Mouse (Mus musculus): ENCODE measurements around the gene BC067074.
"Not testable (repeated sequence)": the region's sequence is repeated elsewhere in the genome, so short reads cannot be mapped to it uniquely, and the experiment has no call there.

The BC067074 gene

DNA sequence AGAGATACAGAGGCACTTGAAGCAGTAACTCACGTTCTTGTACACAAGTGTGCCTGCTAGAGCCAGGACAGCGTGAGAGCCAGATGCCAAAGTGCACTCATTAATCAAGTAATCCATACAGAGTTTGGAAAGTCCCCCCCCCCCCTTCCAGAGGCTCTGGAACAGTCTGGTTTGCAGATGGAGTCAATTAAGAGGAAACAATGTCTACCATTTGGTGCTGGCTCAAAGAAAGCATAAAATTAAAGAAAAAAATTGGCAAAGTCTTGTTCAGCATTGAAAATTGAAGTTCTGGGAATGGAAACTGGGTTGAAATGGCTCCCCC, 81.1 kb downstream of the BC067074 start:
- no peak for DNase-seq (ENCODE audit: low spot score in 2 of 2)

DNA sequence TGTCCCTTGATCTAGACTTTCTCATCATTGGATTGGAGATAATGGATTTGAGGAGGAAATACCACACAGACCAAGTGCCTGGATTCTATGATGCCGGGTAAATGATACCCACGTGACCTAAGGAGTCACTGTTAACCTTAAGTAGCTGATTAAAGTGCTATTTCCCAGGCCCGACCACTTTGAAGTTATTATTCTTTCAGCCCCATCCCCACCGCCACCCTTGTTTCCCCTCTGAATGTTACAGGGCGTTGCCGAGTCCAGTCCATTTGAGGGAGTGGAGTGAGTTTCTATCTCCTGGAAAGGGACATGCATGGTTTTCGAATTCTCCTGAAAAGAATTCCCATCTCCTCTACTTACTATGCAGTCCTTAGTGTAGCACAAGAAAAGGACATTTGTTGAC, 84.7 kb downstream of the BC067074 start:
- peak in 1 of 2 experiments; percentile 51 for DNase-seq (ENCODE audit: low spot score in 2 of 2)

DNA sequence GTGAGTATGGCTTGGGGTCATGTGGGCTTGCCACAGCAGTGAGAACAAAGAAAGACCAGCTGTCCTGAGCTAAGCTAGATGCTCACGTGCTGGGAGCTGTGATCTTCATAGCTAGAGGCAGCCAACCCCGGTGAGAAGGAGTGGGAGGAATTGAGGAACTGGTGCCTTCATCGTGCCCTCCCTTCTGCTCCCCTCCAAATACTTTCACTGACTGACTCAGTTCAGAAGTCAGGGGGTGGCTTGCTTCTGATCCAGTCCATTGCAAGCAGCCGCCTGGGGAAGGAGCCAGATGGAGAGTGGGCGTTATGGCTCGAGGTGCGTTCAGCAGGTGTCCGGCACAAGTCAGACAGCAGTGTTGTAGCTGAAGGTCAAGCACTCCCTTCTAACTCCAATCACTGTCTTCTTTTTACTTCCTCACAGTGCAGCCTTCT, 86.0 kb downstream of the BC067074 start:
- peak in 1 of 2 experiments; percentile 57 for DNase-seq (ENCODE audit: low spot score in 2 of 2)

DNA sequence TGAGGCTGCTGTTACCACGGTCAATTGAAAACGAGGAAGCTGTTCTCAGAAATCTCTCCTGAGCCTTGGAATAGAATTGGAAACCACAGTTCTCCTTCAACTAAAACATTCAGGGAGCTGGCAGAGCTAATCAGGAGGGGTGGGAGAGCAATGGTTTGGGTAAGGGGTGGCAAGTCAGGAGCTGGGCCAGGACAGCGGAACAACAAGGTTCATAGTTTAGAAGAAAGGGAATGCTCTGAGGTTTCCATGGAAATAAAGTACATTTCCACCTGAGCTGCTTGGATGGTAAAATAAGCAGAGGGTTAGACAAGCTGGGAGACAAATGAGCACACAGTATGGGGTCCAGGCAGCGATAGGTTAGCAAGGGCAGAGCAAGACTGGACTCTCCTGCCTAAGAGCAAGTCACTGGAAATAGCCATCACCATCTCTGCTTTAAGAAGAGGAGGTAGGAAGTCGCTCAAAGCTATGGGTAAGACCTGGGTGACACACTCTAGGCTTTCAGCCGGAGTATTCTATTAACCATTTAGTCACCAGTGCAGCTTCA, 86.9 kb downstream of the BC067074 start:
- no peak for DNase-seq (ENCODE audit: low spot score in 2 of 2)

DNA sequence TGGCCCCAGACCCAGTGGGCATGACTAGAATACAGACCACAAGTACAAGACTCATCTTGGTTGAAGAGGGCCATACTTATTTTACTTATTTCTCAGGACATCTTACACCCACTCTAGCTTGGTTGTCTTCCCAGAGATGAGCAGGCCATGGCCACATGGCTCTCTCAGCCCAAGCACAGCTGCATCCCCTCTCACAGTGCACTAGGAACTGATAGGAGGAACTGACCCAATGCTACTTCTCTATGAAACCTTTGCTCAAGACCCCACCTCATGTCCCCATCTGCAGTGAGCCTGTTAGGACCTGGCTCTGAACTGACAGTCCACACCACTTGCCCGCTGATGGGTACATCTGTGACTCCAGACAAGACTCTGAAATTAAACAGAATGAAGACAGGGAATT, 88.8 kb downstream of the BC067074 start:
- no peak for DNase-seq (ENCODE audit: low spot score in 2 of 2)

DNA sequence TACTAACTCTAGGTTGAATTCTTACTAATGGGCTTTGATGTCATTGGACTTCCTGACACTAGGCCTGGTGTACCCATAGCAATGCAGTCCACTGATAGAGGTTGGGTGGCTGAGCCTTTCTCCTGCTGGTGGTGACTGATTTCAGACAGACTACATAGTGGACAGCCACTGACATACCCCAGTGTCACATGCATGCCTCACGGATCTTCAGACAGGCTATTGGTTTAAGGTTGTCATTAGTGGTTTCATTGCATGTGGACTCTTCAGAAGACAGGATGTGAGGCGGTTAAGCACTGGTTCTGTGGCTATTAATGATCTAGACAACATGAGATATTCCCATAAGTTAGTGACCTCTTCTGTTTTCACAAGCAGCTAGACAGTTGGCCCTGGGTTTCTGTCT, 89.2 kb downstream of the BC067074 start:
- peak in 1 of 2 experiments; percentile 1 for DNase-seq (ENCODE audit: low spot score in 2 of 2)

DNA sequence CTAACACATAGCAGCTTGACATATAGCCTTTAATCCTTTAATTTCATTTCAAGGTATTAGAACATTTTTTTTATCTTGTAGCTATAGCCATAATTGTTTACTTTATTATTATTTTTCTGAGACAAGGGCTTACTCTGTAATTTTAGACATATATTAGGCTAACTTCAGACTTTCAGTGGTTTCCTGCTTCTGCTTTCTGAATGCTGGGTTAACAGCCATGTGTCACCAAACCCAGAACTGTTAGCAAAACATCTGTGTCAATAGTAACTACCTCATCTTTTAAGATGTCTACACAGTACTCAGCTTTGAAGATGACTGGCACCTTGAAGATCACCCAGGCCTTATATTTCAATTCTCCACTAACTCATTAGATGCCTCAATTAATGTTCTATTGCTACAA, 89.8 kb downstream of the BC067074 start:
- not testable (repeated sequence) for DNase-seq (ENCODE audit: low spot score in 2 of 2)

DNA sequence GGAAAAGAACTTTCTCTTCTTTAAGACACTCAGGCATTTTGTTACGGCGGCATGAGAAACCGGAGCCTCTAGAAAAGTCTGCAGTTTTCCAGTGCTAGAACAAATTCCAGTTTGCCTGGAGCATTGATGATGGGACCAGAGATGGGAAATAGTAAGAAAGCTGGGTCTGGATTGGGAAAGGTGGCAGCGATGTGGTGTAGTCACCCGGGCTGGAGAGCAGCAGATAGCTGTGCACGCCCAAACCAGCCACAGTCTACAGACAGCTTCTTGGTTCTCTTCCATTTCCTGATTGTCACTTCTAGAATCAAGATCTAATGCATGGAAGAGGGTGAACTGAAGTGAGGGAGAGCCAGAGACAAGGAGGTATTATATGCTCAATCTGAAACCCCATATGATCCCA, 100.4 kb downstream of the BC067074 start:
- DNase-seq (ENCODE audit: low spot score in 2 of 2), result peak in 1 of 2 experiments; percentile 5

DNA sequence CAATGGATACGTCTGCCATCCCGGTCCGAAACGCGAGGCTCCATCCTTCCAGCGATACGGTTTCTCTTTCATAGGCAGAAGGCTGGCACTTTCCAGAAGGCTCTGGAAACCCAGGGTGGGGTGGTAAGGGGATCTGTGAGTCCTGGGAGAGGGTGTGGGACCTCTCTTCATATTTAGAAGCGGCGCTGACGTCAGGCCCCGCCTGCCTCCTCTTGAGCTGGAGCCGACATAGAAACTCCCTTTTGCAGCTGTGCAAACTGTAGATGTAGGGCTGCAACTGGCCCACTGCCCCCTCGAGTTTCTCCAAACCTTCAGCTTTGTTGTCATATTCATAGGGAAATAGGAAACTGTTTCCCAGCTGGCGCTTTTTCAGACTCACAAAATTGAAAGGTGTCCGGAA, 101.6 kb downstream of the BC067074 start:
- DNase-seq (ENCODE audit: low spot score in 2 of 2), result no peak

DNA sequence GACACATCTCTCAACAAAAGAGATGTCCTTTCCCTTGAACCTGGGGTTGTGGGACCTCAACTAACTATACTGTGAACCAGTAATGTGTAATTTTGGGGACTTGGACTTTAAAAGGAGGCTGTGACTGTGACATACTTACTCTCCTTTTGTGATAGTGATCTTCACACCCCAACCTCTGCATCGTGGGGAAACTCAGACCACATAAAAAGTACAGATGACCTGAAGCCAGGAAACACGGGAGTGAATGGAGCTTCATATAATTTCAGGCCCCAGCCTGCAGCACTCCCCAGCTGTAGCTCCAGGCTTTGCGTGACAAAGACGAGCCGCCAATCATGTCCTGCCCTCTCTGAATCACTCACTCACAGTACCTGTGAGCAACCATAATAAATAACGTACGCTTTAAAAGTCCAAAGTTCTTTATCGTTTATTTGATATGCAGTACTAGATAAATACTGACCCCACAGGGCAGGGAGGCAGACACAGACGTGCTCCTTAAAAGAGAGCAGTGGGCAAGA, 104.1 kb downstream of the BC067074 start:
- DNase-seq (ENCODE audit: low spot score in 2 of 2), result peak in 1 of 2 experiments; percentile 16

DNA sequence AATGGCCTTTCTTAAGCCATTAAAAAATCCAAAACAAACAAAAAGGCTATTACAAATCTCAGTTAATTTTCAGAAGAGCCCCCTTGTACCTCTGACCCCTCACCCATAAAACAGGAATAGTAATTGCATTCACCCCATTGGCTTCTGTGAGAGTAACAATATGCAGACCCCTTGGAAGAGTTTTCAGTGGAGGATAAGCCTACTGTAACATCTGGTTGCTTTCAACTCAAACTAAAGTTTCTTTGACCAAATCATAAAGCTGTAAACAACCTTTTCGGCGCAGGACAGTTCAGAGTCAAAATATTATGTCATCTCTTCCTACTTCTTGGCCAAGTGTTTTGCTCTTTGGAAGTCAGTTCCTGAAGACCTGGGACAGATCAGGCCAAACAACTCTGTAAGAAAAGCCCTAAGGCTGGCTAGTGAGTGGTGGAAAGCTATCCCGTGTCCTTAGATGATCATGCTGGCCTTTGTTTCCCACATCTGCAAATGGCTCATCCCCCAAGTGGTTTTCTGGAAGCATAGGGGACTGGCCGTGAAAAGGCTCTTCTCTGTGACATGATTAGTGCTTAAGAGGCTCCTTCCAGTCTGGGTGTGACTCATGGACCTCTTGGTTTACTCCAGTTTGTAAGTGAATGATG, 108.5 kb downstream of the BC067074 start:
- DNase-seq (ENCODE audit: low spot score in 2 of 2), result peak in 1 of 2 experiments; percentile 22

DNA sequence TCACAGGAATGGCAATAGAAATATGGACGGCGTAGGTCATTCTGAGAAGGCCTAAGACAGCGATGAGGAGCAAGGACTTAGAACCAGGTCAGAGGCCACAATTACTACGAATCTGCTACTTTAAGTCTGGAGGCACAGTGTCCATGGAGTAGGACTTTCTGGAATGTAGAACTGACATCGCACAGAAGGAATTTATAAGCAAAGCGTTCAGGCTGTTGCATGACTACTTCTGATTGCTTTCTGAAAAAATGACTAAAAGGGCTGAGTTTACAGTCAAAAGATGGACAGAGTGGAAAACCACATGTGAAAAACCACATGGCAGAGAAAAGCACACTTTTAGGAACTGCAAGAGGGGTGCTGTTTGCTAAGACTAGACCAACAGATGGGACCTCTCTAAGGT, 110.7 kb downstream of the BC067074 start:
- DNase-seq (ENCODE audit: low spot score in 2 of 2), result no peak

DNA sequence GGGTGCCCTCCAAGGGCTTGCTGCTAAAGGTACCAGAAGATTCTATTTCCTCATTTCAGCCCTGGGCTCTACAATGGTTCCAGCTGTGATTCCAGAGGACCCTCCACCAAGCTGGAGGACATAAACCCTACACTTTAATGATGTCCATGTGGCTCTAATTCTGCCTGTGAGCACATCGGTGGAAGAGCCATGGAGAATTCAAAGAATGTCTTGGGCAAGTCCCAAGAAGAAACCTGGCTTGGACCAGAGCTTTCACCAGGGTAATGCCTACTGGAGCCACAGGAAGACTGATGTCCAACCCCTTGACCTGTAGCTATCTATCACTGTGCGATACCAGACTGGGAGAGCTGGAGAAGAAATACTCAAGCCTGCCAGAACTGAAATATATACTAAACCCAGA, 111.2 kb downstream of the BC067074 start:
- DNase-seq (ENCODE audit: low spot score in 2 of 2), result peak in 1 of 2 experiments; percentile 8

DNA sequence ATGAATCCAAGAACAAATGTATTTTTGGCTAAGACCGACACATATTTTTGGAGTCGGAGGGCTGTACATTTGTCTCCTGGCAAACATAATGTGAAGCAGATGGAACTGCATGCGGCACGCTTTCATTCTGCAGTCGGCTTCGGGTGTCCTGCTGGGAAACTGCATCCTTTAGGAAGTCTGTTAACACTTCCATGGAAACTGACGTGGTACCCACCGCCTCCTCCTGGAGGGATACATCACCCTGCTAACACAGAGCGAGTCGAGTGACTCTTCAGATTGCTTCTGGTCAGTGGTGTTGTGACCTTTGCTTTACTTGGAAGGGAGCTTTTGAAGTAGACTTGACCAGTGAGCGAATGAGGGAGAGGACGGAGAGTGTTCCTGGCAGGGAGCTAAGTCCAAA, 117.0 kb downstream of the BC067074 start:
- DNase-seq (ENCODE audit: low spot score in 2 of 2), result peak in 1 of 2 experiments; percentile 19

DNA sequence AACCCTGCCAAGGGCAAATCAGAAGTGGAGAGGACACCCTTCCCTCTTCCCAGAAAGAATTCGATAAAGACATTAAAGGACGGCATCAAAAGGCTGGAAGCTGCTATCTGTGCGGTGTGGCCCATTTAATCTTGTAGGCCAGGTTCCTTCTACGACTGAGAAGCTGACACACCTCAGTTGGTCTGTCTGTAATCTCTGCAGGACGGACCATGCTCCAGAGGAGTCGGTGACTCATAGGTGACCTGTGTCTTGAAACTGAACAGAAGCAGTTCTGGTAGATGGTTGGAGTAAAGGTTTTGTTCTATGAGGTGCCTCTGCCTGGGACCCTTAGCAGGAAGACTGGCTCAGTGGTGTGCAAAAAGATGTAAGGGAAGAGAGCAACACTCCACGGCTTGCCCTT, 122.6 kb downstream of the BC067074 start:
- no peak for DNase-seq (ENCODE audit: low spot score in 2 of 2)

DNA sequence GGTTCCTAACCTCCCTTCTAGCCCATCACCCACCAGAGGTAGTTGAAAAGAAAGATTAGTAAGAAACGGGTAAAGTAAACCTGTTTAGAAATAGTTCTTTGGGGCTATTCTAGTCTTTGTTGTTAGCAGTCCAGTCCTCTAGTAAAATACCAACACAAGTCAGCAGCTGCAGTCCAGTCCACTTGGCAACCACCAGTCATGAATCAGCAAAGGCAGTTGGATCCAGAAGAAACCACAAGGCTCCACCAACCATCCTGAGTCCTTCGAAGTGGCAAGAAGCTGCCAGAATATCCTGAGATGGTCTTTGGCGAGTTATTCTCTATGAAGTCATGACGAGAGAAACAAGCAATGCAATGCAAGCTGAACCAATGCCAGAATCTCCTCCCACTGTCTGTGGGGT, 124.0 kb downstream of the BC067074 start:
- no peak for DNase-seq (ENCODE audit: low spot score in 2 of 2)

DNA sequence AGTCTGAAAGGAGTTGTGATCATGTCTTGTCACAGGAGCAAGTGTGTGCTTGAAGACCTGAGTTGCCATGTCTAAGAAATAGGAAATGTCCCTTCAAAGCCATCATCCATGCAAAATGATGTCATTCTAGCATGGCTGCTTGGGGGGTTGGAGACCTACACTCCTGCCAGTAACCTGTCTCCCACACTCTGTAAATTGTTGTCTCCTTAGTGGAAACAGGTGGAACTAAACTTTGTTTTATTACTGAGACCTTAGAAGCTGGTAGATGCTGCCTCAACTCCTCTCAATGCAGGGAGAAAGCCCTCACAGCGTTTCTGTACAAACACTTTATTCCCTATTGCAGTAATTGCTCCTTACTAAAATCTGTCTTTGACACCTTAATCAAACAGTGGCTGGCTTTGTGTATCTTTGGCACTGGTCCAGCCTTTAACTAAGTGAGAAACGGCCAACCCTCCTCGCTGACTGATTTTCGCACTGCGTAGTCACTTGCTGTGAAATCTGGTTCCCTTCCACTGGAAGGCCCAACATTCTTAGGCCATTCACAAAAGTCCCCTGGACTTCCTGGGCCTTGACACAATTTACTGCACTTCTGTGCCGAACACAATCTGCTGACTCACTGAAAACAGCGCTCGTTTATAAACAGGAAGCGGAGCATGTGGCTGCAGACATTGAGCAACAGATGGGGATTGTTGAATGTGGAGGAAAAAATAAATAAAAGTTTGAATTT, 125.0 kb downstream of the BC067074 start:
- no peak for DNase-seq (ENCODE audit: low spot score in 2 of 2)

DNA sequence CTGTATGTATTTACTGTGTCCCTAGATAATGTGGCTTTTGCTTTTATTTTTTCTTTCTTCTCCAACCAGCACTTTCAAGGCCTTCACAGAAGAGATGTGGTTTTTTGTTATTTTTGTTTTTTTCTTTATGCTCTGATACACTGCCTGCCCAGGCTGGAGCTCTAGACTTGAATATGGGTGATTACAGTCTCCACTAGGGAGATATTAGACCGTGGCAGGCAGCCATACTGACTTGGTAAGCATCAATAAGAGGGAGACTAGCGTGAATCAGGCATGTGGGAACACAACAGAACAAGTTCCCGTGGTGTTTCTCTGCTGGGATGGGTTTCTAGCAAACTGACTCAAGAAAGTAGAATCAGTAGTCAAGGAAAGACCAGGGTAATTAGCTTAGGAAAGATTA, 125.7 kb downstream of the BC067074 start:
- DNase-seq (ENCODE audit: low spot score in 2 of 2), result no peak

DNA sequence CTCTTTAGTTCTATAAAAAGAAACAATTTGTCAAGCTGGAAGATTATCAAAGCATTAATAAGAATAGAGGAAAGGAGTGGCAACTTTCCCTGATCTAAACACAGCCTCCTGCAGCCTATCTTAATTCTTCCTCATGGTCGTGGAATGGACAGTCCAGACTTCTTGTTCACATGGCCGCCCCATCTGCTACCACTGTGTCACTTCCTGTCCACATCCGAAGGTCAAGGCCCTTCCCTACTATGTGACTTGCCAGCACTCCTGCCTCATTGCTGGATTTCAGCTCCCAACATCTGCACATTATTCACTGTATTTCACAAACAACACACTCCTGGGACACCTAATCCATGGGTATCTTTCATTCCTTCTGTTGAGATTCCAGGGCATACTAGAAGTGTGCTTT, 128.5 kb downstream of the BC067074 start:
- DNase-seq (ENCODE audit: low spot score in 2 of 2), result no peak

DNA sequence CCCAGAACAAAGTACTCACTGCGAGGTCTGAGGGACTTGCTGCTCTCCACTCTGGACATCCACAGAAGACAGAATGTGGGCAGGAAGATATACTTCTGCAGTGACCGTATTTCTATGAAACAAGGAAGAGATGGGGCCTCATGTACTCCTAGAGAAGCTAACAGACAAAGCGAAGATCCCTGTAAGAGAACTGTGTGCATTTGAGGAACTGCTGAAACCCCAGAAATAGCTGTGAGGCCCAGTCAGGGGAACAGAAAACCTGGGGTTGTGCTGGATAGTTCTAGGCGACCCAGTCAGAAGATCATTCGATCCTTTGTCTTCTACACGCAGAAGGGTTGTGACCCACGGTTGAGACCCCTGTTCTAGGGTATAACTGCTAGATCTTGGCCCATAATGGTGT, 130.9 kb downstream of the BC067074 start:
- no peak for DNase-seq (ENCODE audit: low spot score in 2 of 2)

DNA sequence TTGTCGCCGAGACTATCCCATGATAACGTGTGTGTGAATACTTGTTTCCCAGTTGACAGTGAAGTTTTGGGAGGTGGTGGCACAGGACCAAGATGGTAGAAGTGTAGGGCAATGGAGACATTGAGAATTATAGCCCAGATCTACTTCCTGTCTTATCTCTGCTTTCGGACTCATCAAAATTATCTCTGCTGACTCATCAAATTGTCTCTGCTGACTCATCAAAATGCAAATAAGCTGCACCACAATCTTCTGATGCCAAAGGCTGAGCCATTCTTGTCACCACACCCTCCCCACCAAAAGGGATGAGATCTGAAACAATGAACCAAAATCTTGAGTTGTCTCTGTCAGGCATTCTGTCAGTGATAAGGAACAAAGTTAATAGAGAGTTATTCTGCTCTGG, 132.9 kb downstream of the BC067074 start:
- no peak for DNase-seq (ENCODE audit: low spot score in 2 of 2)

All from urinary bladder, postnatal 4 days (tissue).